Mouse (Mus musculus) kidney, embryonic 16.5 days (tissue): ENCODE results near the gene Lgals4. TPM values are rescaled to one million over a fixed set of nuclear protein-coding genes. Genes with fewer than 3 reads are reported as not detected.
"Not testable (repeated sequence)": the region's sequence is repeated elsewhere in the genome, so short reads cannot be mapped to it uniquely, and the experiment has no call there.

Source experiments
- ATAC-seq: fragments of 200-750 bp; cut with Nextera tagmentation; 2 replicates; pipeline ENCODE4 v1.8.0; 2017; ENCODE audit warnings: moderate TSS enrichment; ENCODE audit not compliant: low FRiP score, low TSS enrichment
- H3K27ac ChIP-seq: fragments of 300-500 bp; sonication (generic); 2 replicates; pipeline ENCODE4 v1.5.1; 2014; ENCODE audit warnings: low read length
- H3K27me3 ChIP-seq: fragments of 300-500 bp; sonication (generic); 2 replicates; pipeline ENCODE4 v1.6.1; 2014; ENCODE audit warnings: low read length, control low read depth, mixed read lengths; ENCODE audit not compliant: insufficient read depth
- H3K36me3 ChIP-seq: fragments of 300-500 bp; sonication (generic); 2 replicates; pipeline ENCODE4 v1.6.1; 2014; ENCODE audit warnings: low read length, control low read depth, mixed read lengths; ENCODE audit not compliant: insufficient read depth
- H3K4me1 ChIP-seq: fragments of 300-500 bp; sonication (generic); 2 replicates; pipeline ENCODE4 v1.6.1; 2014; ENCODE audit warnings: low read length, control low read depth, mixed read lengths; ENCODE audit not compliant: insufficient read depth
- H3K4me2 ChIP-seq: fragments of 300-500 bp; sonication (generic); replicated peaks from 2 replicates; pipeline ENCODE4 v1.6.1; 2014; ENCODE audit warnings: low read depth, low read length
- H3K4me3 ChIP-seq: fragments of 300-500 bp; sonication (generic); 2 replicates; pipeline ENCODE4 v1.5.1; 2014; ENCODE audit warnings: mild to moderate bottlenecking, low read length
- H3K9ac ChIP-seq: fragments of 300-500 bp; sonication (generic); replicated peaks from 2 replicates; pipeline ENCODE4 v1.6.1; 2014; ENCODE audit warnings: low read length
- H3K9me3 ChIP-seq: fragments of 300-500 bp; sonication (generic); 2 replicates; pipeline ENCODE4 v1.6.1; 2016; ENCODE audit warnings: low read length, control low read depth
- WGBS: fragments of 180-500 bp; shearing (Covaris S2); extraction: QIAGEN DNeasy Blood & Tissue Kit; methylation state at CpG from one replicate; pipeline ENCODE4 v1.1.7; 2014; 5-methylcytosine and 5-hydroxymethylcytosine counted together
- polyA plus RNA-seq: library from polyadenylated mRNA; unstranded; fragments of >200 nt; fragmentation: Nextera tagmentation; extraction: Ambion mirVana; gene quantifications from 2 replicates; pipeline ENCODE4 v1.2.1, GENCODE M21; 2015

Gene Lgals4
- polyA plus RNA-seq, 1 experiment from 2014 or later: 10.8 TPM

- 85% methylated on average over 2 of the region's 2 CpGs for WGBS
- Histone ChIP-seq H3K4me2 (no peak overlapping the region), H3K9me3 (peaks cover 5% of the 10 kb centered on the region; the same call in 1 of the 2 replicates), H3K27ac (no peak overlapping the region), H3K9ac (no peak overlapping the region), H3K4me3 (no peak overlapping the region), H3K36me3 (no peaks in the 10 kb centered on the region), H3K4me1 (peaks cover 10% of the 10 kb centered on the region; the same call in 1 of the 2 replicates), H3K27me3 (no peaks in the 10 kb centered on the region)
- no peak for ATAC-seq
These were observed 26.3 kb downstream of the Lgals4 start for GRCm38 (mm10) chr7:28859953-28860352.

- 89% methylated on average over 6 of the region's 6 CpGs for WGBS
- no peaks in the 10 kb centered on the region for H3K36me3 ChIP-seq
- peaks cover 5% of the 10 kb centered on the region; the same call in 1 of the 2 replicates for H3K9me3 ChIP-seq
- H3K27ac ChIP-seq: no peak overlapping the region
- H3K4me2 ChIP-seq: no peak overlapping the region
- H3K9ac ChIP-seq: no peak overlapping the region
- ATAC-seq: no peak
- no peaks in the 10 kb centered on the region for H3K27me3 ChIP-seq
- H3K4me3 ChIP-seq: no peak overlapping the region
- peaks cover 10% of the 10 kb centered on the region; the same call in 1 of the 2 replicates for H3K4me1 ChIP-seq
These were observed 27.2 kb downstream of the Lgals4 start for GRCm38 (mm10) chr7:28860898-28861297.

GRCm38 (mm10) chr7:28862817-28863499, 29.3 kb downstream of the Lgals4 start:
- H3K9me3 ChIP-seq: peaks cover 5% of the 10 kb centered on the region; the same call in 1 of the 2 replicates
- no peak overlapping the region for H3K4me3 ChIP-seq
- H3K4me2 ChIP-seq: no peak overlapping the region
- H3K4me1 ChIP-seq: peaks cover 10% of the 10 kb centered on the region; the same call in 1 of the 2 replicates
- 60% methylated on average over 15 of the region's 15 CpGs for WGBS
- H3K27me3 ChIP-seq: no peaks in the 10 kb centered on the region
- H3K9ac ChIP-seq: no peak overlapping the region
- no peak for ATAC-seq
- no peaks in the 10 kb centered on the region for H3K36me3 ChIP-seq
- H3K27ac ChIP-seq: no peak overlapping the region

GRCm38 (mm10) chr7:28863540-28863939, 29.9 kb downstream of the Lgals4 start, which contains the start of gene Lgals7:
Gene Lgals7, plus strand, starts transcription at chr7:28863853.
- H3K4me1 ChIP-seq: peaks cover 10% of the 10 kb centered on the region; the same call in 1 of the 2 replicates
- 75% methylated on average over 6 of the region's 6 CpGs for WGBS
- no peaks in the 10 kb centered on the region for H3K36me3 ChIP-seq
- 0 out of 2 replicates have a peak within 1 kb of the TSS, but pooled peaks have one; percentile 22 for H3K9ac ChIP-seq
- H3K4me2 ChIP-seq: no peak within 1 kb of the TSS; the same call in 1 of the 2 replicates
- H3K27me3 ChIP-seq: no peaks in the 10 kb centered on the region
- H3K4me3 ChIP-seq: no peak within 1 kb of the TSS
- no peak for ATAC-seq
- no peak within 1 kb of the TSS for H3K27ac ChIP-seq
- peaks cover 5% of the 10 kb centered on the region; the same call in 1 of the 2 replicates for H3K9me3 ChIP-seq

GRCm38 (mm10) chr7:28864288-28864750, 30.7 kb downstream of the Lgals4 start:
- 44% methylated on average over 9 of the region's 9 CpGs for WGBS
- peaks cover 5% of the 10 kb centered on the region; the same call in 1 of the 2 replicates for H3K9me3 ChIP-seq
- peaks cover 10% of the 10 kb centered on the region; the same call in 1 of the 2 replicates for H3K4me1 ChIP-seq
- H3K27me3 ChIP-seq: no peaks in the 10 kb centered on the region
- H3K9ac ChIP-seq: 0 out of 2 replicates have a peak overlapping the region, but pooled peaks have one; percentile 22
- ATAC-seq: no peak
- H3K36me3 ChIP-seq: no peaks in the 10 kb centered on the region
- no peak overlapping the region for H3K4me3 ChIP-seq
- H3K27ac ChIP-seq: no peak overlapping the region
- no peak overlapping the region; the same call in 1 of the 2 replicates for H3K4me2 ChIP-seq

- peaks cover 4% of the 10 kb centered on the region; the same call in 1 of the 2 replicates for H3K9me3 ChIP-seq
- peak; percentile 64 for ATAC-seq
- H3K4me3 ChIP-seq: peak overlapping the region; percentile 20
- H3K4me2 ChIP-seq: peak overlapping the region; percentile 43
- 31% methylated on average over 33 of the region's 33 CpGs for WGBS
- H3K27ac ChIP-seq: no peak overlapping the region
- H3K9ac ChIP-seq: peak overlapping the region; percentile 10
- no peaks in the 10 kb centered on the region for H3K36me3 ChIP-seq
- H3K4me1 ChIP-seq: peaks cover 10% of the 10 kb centered on the region; the same call in 1 of the 2 replicates
- H3K27me3 ChIP-seq: no peaks in the 10 kb centered on the region
These were observed 32.0 kb downstream of the Lgals4 start for GRCm38 (mm10) chr7:28865481-28866300.

- Histone ChIP-seq H3K4me3 (no peak overlapping the region), H3K27ac (no peak overlapping the region), H3K9me3 (no peaks in the 10 kb centered on the region), H3K36me3 (no peaks in the 10 kb centered on the region), H3K4me2 (no peak overlapping the region), H3K4me1 (peaks cover 10% of the 10 kb centered on the region; the same call in 1 of the 2 replicates), H3K27me3 (no peaks in the 10 kb centered on the region), H3K9ac (no peak overlapping the region)
- 85% methylated on average over 28 of the region's 28 CpGs for WGBS
- ATAC-seq: 0 out of 2 replicates have a peak, but pooled peaks have one; percentile 9
These were observed 33.3 kb downstream of the Lgals4 start for GRCm38 (mm10) chr7:28866769-28867507.

GRCm38 (mm10) chr7:28867508-28868340, 34.1 kb downstream of the Lgals4 start:
- H3K4me3 ChIP-seq, H3K27ac ChIP-seq, H3K36me3 ChIP-seq, H3K27me3 ChIP-seq, H3K9me3 ChIP-seq, H3K4me1 ChIP-seq: not testable (repeated sequence)
- H3K4me2 ChIP-seq: peak overlapping the region; percentile 20
- 28% methylated on average over 23 of the region's 23 CpGs for WGBS
- 0 out of 2 replicates have a peak overlapping the region, but pooled peaks have one; percentile 20 for H3K9ac ChIP-seq
- 0 out of 2 replicates have a peak, but pooled peaks have one; percentile 28 for ATAC-seq
